Mouse (Mus musculus) hindbrain, embryonic 10.5 days (tissue): ENCODE results near the gene Gm10778. TPM values are rescaled to one million over a fixed set of nuclear protein-coding genes. Genes with fewer than 3 reads are reported as not detected.
A peak's percentile ranks its signal among the peaks of the same experiment; 100 is the strongest.
"Not testable (repeated sequence)": the region's sequence is repeated elsewhere in the genome, so short reads cannot be mapped to it uniquely, and the experiment has no call there.

Experiments
- DNase-seq: peaks from one replicate; pipeline ENCODE4 v3.0.0-alpha.2; 2017; ENCODE audit warnings: low spot score
- H3K27ac ChIP-seq: fragments of 300-500 bp; sonication (generic); 2 replicates; pipeline ENCODE4 v1.5.1; 2016; ENCODE audit warnings: mild to moderate bottlenecking, moderate library complexity
- H3K27me3 ChIP-seq: fragments of 300-500 bp; sonication (generic); 2 replicates; pipeline ENCODE4 v1.6.1; 2016; ENCODE audit warnings: mild to moderate bottlenecking; ENCODE audit not compliant: poor library complexity, insufficient read depth, severe bottlenecking
- H3K36me3 ChIP-seq: fragments of 300-500 bp; sonication (generic); 2 replicates; pipeline ENCODE4 v1.6.1; 2016; ENCODE audit warnings: mild to moderate bottlenecking, moderate library complexity
- H3K4me1 ChIP-seq: fragments of 300-500 bp; sonication (generic); replicated peaks from 2 replicates; pipeline ENCODE4 v1.6.1; 2016; ENCODE audit warnings: mild to moderate bottlenecking
- H3K4me3 ChIP-seq: fragments of 300-500 bp; sonication (generic); 2 replicates; pipeline ENCODE4 v1.5.1; 2016; ENCODE audit warnings: mild to moderate bottlenecking, moderate library complexity
- H3K9me3 ChIP-seq: fragments of 300-500 bp; sonication (generic); 2 replicates; pipeline ENCODE4 v1.6.1; 2016; ENCODE audit warnings: mild to moderate bottlenecking, moderate library complexity
- WGBS: fragments of 180-500 bp; shearing (Covaris S2); methylation state at CpG from one replicate; pipeline ENCODE4 v1.1.7; 2016; 5-methylcytosine and 5-hydroxymethylcytosine counted together
- polyA plus RNA-seq: library from polyadenylated mRNA; unstranded; fragments of >200 nt; fragmentation: Nextera tagmentation; extraction: Ambion mirVana; gene quantifications from 2 replicates; pipeline ENCODE4 v1.2.1, GENCODE M21; 2016

Gm10778 gene
- polyA plus RNA-seq = 3.6 and 5.7 TPM in 2 replicates

DNA sequence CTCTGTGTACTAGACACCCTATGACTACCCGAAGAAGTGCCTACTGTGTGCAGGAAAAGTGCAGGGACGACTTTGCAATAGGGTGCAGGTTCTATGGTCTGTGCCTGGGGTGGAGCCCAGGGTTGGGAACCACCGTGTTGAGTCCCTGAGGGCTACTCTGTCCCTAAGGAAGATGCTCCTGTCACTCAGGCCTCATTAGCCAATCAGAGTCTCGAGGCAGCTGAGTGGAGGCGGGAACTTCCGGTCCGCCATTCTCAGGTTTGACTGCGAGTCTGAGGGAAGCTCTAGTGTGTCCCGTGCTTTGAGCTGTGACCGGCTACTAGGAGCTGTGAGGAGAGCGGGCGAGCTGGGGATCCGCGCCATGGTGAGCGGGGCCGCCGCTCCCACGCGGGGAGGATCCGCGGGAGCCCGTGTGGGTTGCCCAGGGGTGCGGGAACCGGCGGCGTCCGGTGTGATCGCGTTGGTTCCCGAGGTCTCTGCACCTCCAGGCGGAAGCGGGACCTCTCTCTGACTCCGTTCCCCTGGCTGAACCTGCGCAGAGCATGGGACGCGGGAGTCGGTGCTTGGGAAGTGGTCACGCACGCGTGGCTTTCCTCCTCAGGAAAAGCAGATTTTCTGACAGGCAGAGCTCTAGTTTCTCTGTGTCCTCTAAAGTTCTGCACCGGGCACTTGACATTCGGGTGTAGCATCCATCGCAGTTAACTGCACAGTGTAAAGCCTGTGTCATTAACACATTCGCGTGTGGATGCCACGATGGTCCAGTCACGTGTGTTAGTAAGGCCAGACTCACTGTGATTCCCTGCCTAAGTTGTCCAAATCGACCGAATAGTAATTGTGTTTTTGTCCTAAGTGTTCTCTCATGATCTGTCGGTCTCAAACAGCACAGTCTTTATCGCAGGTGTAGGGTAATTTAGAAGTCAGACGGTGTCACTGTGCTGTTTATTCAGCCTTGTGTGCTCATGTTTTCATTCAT, at the start of gene Gm10778:
TSS of gene Gm10778 (plus strand) at position 257 of the 973 bp plus-strand sequence.
- H3K27me3 ChIP-seq, H3K4me1 ChIP-seq: not testable (repeated sequence)
- Histone ChIP-seq H3K36me3 (peaks cover 39% of the 10 kb centered on the region), H3K9me3 (peaks cover 37% of the 10 kb centered on the region), H3K27ac (peak within 1 kb of the TSS; percentile 91), H3K4me3 (peak within 1 kb of the TSS; percentile 63)
- WGBS = 4% methylated on average over 37 of the region's 52 CpGs
- DNase-seq = peak; percentile 91

- Histone ChIP-seq H3K27ac (no peak overlapping the region), H3K27me3 (peaks cover 78% of the 10 kb centered on the region), H3K4me3 (no peak overlapping the region), H3K9me3 (no peaks in the 10 kb centered on the region), H3K36me3 (no peaks in the 10 kb centered on the region), H3K4me1 (peaks cover 74% of the 10 kb centered on the region)
- DNase-seq = no peak
- WGBS = 76% methylated on average over 5 of the region's 5 CpGs
Measured at GRCm38 (mm10) chr10:81599630-81600029, 49.2 kb upstream of the Gm10778 start.

DNA sequence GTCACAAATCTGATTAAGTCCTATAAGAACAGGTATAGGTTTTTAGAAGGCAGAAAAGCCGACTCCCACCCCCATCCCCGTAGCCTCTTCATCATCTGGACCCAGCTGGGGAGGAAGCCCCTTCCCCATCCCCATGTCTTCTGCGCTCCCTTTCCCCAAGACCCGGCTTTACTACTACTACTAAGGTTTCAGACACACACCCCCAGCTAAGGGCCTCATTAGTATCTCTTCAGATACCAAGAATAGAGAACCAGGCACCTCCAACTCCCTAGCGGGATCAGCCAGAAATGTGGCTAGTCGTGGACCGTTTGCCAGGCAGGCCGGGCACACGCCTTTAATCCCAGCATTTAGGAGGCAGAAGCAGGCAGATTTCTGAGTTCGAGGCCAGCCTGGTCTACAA, 48.8 kb upstream of the Gm10778 start:
- no peak overlapping the region for H3K27ac ChIP-seq
- peaks cover 73% of the 10 kb centered on the region for H3K27me3 ChIP-seq
- no peaks in the 10 kb centered on the region for H3K9me3 ChIP-seq
- no peaks in the 10 kb centered on the region for H3K36me3 ChIP-seq
- no peak for DNase-seq
- 49% methylated on average over 10 of the region's 10 CpGs for WGBS
- H3K4me3 ChIP-seq = no peak overlapping the region
- H3K4me1 ChIP-seq = peaks cover 78% of the 10 kb centered on the region

DNA sequence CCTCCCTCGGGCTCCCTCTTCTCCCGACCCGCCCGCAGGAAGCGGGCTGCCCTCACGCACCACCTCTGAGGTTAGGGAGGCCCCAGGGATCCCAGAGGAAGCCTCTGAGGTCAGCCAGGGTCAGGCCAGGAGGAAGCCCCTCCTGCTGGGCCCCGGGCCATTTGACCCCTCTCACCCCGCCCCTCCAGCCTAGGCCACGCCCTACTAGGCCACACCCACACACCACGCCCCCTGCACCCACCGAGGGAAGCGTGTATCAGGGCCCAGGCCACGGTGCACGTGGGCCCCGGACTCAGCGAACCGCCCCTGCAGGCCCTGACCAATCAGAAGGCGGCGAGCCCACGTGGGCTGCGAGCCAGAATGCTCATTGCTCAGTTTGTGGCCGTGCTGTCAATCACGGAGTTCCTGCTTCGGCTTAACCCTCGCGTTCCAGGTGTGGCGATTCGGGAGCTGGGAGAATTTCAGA, 48.1 kb upstream of the Gm10778 start, which contains the start of gene Tle6:
TSS of gene Tle6 (minus strand) at position 336 of the 466 bp plus-strand sequence.
- peak within 1 kb of the TSS; percentile 62 for H3K27ac ChIP-seq

GRCm38 (mm10) chr10:81601396-81601905, 47.4 kb upstream of the Gm10778 start:
- WGBS = 16% methylated on average over 7 of the region's 7 CpGs
- no peaks in the 10 kb centered on the region for H3K36me3 ChIP-seq
- peaks cover 75% of the 10 kb centered on the region for H3K4me1 ChIP-seq
- peak overlapping the region; percentile 36 for H3K4me3 ChIP-seq
- no peak overlapping the region for H3K27ac ChIP-seq
- H3K27me3 ChIP-seq = peaks cover 60% of the 10 kb centered on the region
- no peak for DNase-seq
- H3K9me3 ChIP-seq = no peaks in the 10 kb centered on the region

More for the DNA sequence above, 48.1 kb upstream of the Gm10778 start, which contains the start of gene Tle6:
- under 1% methylated on average over 28 of the region's 28 CpGs for WGBS
- peaks cover 67% of the 10 kb centered on the region for H3K27me3 ChIP-seq
- H3K4me3 ChIP-seq = peak within 1 kb of the TSS; percentile 36
- peak; percentile 99 for DNase-seq
- peaks cover 79% of the 10 kb centered on the region for H3K4me1 ChIP-seq
- H3K36me3 ChIP-seq = no peaks in the 10 kb centered on the region
- H3K9me3 ChIP-seq = no peaks in the 10 kb centered on the region

DNA sequence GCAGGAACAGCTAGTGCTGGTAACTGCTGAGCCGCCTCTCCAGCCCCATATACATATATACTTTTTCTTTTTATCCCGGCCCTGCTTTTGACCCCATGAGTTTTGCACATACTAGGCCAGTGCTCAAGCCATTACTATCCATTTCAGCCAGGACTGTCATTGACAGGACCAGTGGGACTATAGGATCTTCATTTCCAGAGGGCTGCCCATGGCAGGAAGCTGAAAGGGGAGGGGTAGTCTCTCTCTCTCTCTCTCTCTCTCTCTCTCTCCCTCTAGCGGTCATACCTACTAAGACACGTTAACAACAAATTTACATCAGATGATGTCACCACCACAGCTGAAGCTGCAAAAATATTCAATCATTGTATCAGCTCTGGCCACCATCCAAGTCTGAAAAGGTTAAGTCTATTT, 46.1 kb upstream of the Gm10778 start:
- Histone ChIP-seq H3K36me3 (no peaks in the 10 kb centered on the region), H3K27ac (no peak overlapping the region), H3K4me3 (no peak overlapping the region), H3K27me3 (peaks cover 47% of the 10 kb centered on the region), H3K9me3 (no peaks in the 10 kb centered on the region), H3K4me1 (peaks cover 68% of the 10 kb centered on the region)
- DNase-seq = peak; percentile 57
- WGBS = 23% methylated on average over 4 of the region's 4 CpGs

DNA sequence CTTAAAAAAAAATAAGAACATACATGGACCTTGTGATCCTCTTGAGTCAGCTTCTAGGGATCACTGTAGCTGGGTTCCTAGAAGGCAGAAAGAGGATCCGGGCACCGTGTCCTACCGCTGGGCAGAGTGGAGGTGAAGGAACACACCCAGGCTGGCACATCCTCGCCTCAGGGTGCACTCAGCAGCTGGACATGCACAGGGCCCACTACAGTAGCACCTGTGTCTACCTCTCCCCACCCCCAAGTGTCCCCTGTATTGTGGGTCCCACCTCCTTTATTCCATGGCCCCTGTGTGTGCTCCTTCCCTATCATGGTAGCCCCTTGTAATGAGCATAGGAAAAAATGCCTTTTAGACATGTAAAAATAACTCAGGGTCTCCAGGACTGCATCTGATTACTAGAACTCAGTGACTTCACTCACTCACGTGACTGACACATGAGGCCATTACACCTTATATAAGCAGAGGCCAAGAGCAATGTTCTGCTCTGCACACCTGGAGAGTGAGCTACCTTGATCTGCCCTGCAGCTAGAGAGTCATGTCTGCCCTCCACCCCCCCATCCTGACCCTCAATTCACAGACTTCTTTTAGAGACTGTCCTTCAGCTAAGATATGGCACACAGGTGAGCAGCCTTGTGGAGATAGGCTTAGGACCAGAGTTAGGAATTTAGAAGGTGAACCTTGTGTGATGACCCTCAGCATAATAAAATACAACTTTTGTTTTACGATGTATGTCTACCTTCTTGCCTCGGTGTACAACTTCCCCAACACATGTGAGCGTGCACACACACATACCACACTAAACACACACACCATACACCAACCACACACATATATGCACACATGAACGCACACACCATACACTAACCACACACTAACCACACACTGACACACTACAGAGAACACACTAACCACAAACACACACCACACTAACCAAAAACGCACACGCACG, 44.6 kb upstream of the Gm10778 start:
- H3K36me3 ChIP-seq = peaks cover 14% of the 10 kb centered on the region; the same call in 1 of the 2 replicates
- no peaks in the 10 kb centered on the region for H3K9me3 ChIP-seq
- H3K4me1 ChIP-seq = peaks cover 55% of the 10 kb centered on the region
- peak overlapping the region; percentile 68; the same call in 1 of the 2 replicates for H3K4me3 ChIP-seq
- WGBS = 83% methylated on average over 12 of the region's 12 CpGs
- H3K27me3 ChIP-seq = peaks cover 32% of the 10 kb centered on the region
- peak overlapping the region; percentile 91; the same call in 1 of the 2 replicates for H3K27ac ChIP-seq
- DNase-seq = no peak

GRCm38 (mm10) chr10:81604968-81605665, 43.7 kb upstream of the Gm10778 start:
- Histone ChIP-seq H3K27me3 (peaks cover 23% of the 10 kb centered on the region), H3K9me3 (no peaks in the 10 kb centered on the region), H3K4me1 (peaks cover 49% of the 10 kb centered on the region), H3K27ac (peak overlapping the region; percentile 91), H3K4me3 (peak overlapping the region; percentile 68), H3K36me3 (peaks cover 17% of the 10 kb centered on the region; the same call in 1 of the 2 replicates)
- peak; percentile 88 for DNase-seq
- 21% methylated on average over 29 of the region's 29 CpGs for WGBS

GRCm38 (mm10) chr10:81605666-81605973, 43.2 kb upstream of the Gm10778 start:
- H3K27me3 ChIP-seq = peaks cover 21% of the 10 kb centered on the region
- DNase-seq = no peak
- H3K4me1 ChIP-seq = peaks cover 44% of the 10 kb centered on the region
- WGBS = 4% methylated on average over 14 of the region's 14 CpGs
- H3K27ac ChIP-seq = peak overlapping the region; percentile 91
- peak overlapping the region; percentile 68 for H3K4me3 ChIP-seq
- peaks cover 17% of the 10 kb centered on the region; the same call in 1 of the 2 replicates for H3K36me3 ChIP-seq
- no peaks in the 10 kb centered on the region for H3K9me3 ChIP-seq

- DNase-seq = peak; percentile 94
- Histone ChIP-seq H3K27me3 (peaks cover 20% of the 10 kb centered on the region), H3K27ac (peak within 1 kb of the TSS; percentile 91), H3K4me1 (peaks cover 38% of the 10 kb centered on the region), H3K4me3 (peak within 1 kb of the TSS; percentile 68), H3K9me3 (0 out of 2 replicates have a peak, but pooled peaks cover 4% of the 10 kb centered on the region), H3K36me3 (peaks cover 17% of the 10 kb centered on the region; the same call in 1 of the 2 replicates)
- WGBS = 1% methylated on average over 39 of the region's 39 CpGs
Measured at GRCm38 (mm10) chr10:81605974-81606751, 42.7 kb upstream of the Gm10778 start, which contains the start of gene BC025920. Gene BC025920 (plus strand): TSS chr10:81606270.

- Histone ChIP-seq H3K4me1 (peaks cover 20% of the 10 kb centered on the region), H3K9me3 (0 out of 2 replicates have a peak, but pooled peaks cover 4% of the 10 kb centered on the region), H3K4me3 (no peak overlapping the region), H3K36me3 (peaks cover 17% of the 10 kb centered on the region; the same call in 1 of the 2 replicates), H3K27ac (no peak overlapping the region), H3K27me3 (peaks cover 6% of the 10 kb centered on the region; the same call in 1 of the 2 replicates)
- no peak for DNase-seq
- 80% methylated on average over 1 of the region's 1 CpGs for WGBS
Measured at GRCm38 (mm10) chr10:81608308-81608707, 40.6 kb upstream of the Gm10778 start.
